Mouse (Mus musculus): ENCODE results near the gene Ntm. TPM values are rescaled to one million over a fixed set of nuclear protein-coding genes. Genes with fewer than 3 reads are reported as not detected.

The Ntm gene
- polyA plus RNA-seq, 1 experiment from 2014 or later, result 20.7 TPM

GRCm38 (mm10) chr9:29407954-29408353 is 555.0 kb downstream of the Ntm start:
- Histone ChIP-seq H3K4me3 (no peak overlapping the region), H3K9me3 (no peaks in the 10 kb centered on the region), H3K27ac (no peak overlapping the region), H3K36me3 (no peaks in the 10 kb centered on the region), H3K27me3 (ENCODE audit: insufficient read depth, poor library complexity, severe bottlenecking) (peaks cover 24% of the 10 kb centered on the region), H3K4me1 (peaks cover 8% of the 10 kb centered on the region; the same call in 1 of the 2 replicates)
- DNase-seq (ENCODE audit: low spot score), result no peak

- 95% methylated on average over 2 of the region's 2 CpGs for WGBS
- peaks cover 16% of the 10 kb centered on the region for H3K27me3 ChIP-seq (ENCODE audit: insufficient read depth, poor library complexity, severe bottlenecking)
- DNase-seq (ENCODE audit: low spot score), result no peak
These were observed 556.0 kb downstream of the Ntm start for GRCm38 (mm10) chr9:29406973-29407372.

GRCm38 (mm10) chr9:29406046-29406445 is 556.9 kb downstream of the Ntm start:
- H3K27me3 ChIP-seq (ENCODE audit: insufficient read depth, poor library complexity, severe bottlenecking), result peaks cover 14% of the 10 kb centered on the region
- WGBS, result 83% methylated on average over 1 of the region's 1 CpGs
- H3K27ac ChIP-seq, result no peak overlapping the region
- DNase-seq (ENCODE audit: low spot score), result no peak
- H3K4me3 ChIP-seq, result no peak overlapping the region
- peaks cover 5% of the 10 kb centered on the region; the same call in 1 of the 2 replicates for H3K4me1 ChIP-seq
- no peaks in the 10 kb centered on the region for H3K36me3 ChIP-seq
- no peaks in the 10 kb centered on the region for H3K9me3 ChIP-seq

More at GRCm38 (mm10) chr9:29406973-29407372, 556.0 kb downstream of the Ntm start:
- Histone ChIP-seq H3K36me3 (no peaks in the 10 kb centered on the region), H3K4me1 (peaks cover 4% of the 10 kb centered on the region; the same call in 1 of the 2 replicates), H3K27ac (no peak overlapping the region), H3K4me3 (no peak overlapping the region), H3K9me3 (no peaks in the 10 kb centered on the region)

- 80% methylated on average over 8 of the region's 8 CpGs for WGBS
- Histone ChIP-seq H3K4me3 (no peak overlapping the region), H3K27me3 (ENCODE audit: insufficient read depth, poor library complexity, severe bottlenecking) (no peaks in the 10 kb centered on the region), H3K9me3 (no peaks in the 10 kb centered on the region), H3K27ac (no peak overlapping the region), H3K4me1 (peaks cover 16% of the 10 kb centered on the region), H3K36me3 (no peaks in the 10 kb centered on the region)
- peak; percentile 30 for DNase-seq (ENCODE audit: low spot score)
These were observed 562.8 kb downstream of the Ntm start for GRCm38 (mm10) chr9:29400151-29400550.

GRCm38 (mm10) chr9:29396101-29396500 is 566.8 kb downstream of the Ntm start:
- no peaks in the 10 kb centered on the region for H3K36me3 ChIP-seq
- H3K4me3 ChIP-seq, result no peak overlapping the region
- WGBS, result 53% methylated on average over 5 of the region's 5 CpGs
- no peaks in the 10 kb centered on the region for H3K27me3 ChIP-seq (ENCODE audit: insufficient read depth, poor library complexity, severe bottlenecking)
- peaks cover 24% of the 10 kb centered on the region for H3K4me1 ChIP-seq
- peak; percentile 51 for DNase-seq (ENCODE audit: low spot score)
- H3K9me3 ChIP-seq, result no peaks in the 10 kb centered on the region
- H3K27ac ChIP-seq, result no peak overlapping the region

GRCm38 (mm10) chr9:29393136-29393535 is 569.8 kb downstream of the Ntm start:
- H3K4me3 ChIP-seq, result no peak overlapping the region
- H3K9me3 ChIP-seq, result no peaks in the 10 kb centered on the region
- 87% methylated on average over 4 of the region's 4 CpGs for WGBS
- peak; percentile 36 for DNase-seq (ENCODE audit: low spot score)
- H3K27ac ChIP-seq, result no peak overlapping the region
- H3K27me3 ChIP-seq (ENCODE audit: insufficient read depth, poor library complexity, severe bottlenecking), result no peaks in the 10 kb centered on the region
- H3K36me3 ChIP-seq, result no peaks in the 10 kb centered on the region
- H3K4me1 ChIP-seq, result peaks cover 40% of the 10 kb centered on the region

GRCm38 (mm10) chr9:29390796-29391517 is 572.0 kb downstream of the Ntm start:
- DNase-seq (ENCODE audit: low spot score), result no peak
- H3K4me1 ChIP-seq, result peaks cover 34% of the 10 kb centered on the region
- H3K27me3 ChIP-seq (ENCODE audit: insufficient read depth, poor library complexity, severe bottlenecking), result no peaks in the 10 kb centered on the region
- no peaks in the 10 kb centered on the region for H3K9me3 ChIP-seq
- H3K4me3 ChIP-seq, result no peak overlapping the region
- H3K27ac ChIP-seq, result peak overlapping the region; percentile 56; the same call in 1 of the 2 replicates
- WGBS, result 59% methylated on average over 11 of the region's 11 CpGs
- H3K36me3 ChIP-seq, result no peaks in the 10 kb centered on the region

- Histone ChIP-seq H3K27me3 (ENCODE audit: insufficient read depth, poor library complexity, severe bottlenecking) (no peaks in the 10 kb centered on the region), H3K4me3 (no peak overlapping the region), H3K36me3 (no peaks in the 10 kb centered on the region), H3K9me3 (no peaks in the 10 kb centered on the region), H3K4me1 (peaks cover 28% of the 10 kb centered on the region), H3K27ac (no peak overlapping the region)
- WGBS, result 71% methylated on average over 7 of the region's 7 CpGs
- no peak for DNase-seq (ENCODE audit: low spot score)
These were observed 573.7 kb downstream of the Ntm start for GRCm38 (mm10) chr9:29389224-29389623.

GRCm38 (mm10) chr9:29387136-29387535 is 575.8 kb downstream of the Ntm start:
- H3K4me1 ChIP-seq, result peaks cover 26% of the 10 kb centered on the region
- no peak overlapping the region for H3K4me3 ChIP-seq
- DNase-seq (ENCODE audit: low spot score), result no peak
- H3K9me3 ChIP-seq, result no peaks in the 10 kb centered on the region
- WGBS, result 83% methylated on average over 4 of the region's 4 CpGs
- no peaks in the 10 kb centered on the region for H3K36me3 ChIP-seq
- H3K27me3 ChIP-seq (ENCODE audit: insufficient read depth, poor library complexity, severe bottlenecking), result no peaks in the 10 kb centered on the region
- H3K27ac ChIP-seq, result no peak overlapping the region

GRCm38 (mm10) chr9:29377172-29378002 is 585.6 kb downstream of the Ntm start:
- Histone ChIP-seq H3K36me3 (no peaks in the 10 kb centered on the region), H3K27me3 (ENCODE audit: insufficient read depth, poor library complexity, severe bottlenecking) (no peaks in the 10 kb centered on the region), H3K9me3 (no peaks in the 10 kb centered on the region), H3K27ac (no peak overlapping the region), H3K4me1 (0 out of 2 replicates have a peak, but pooled peaks cover 10% of the 10 kb centered on the region), H3K4me3 (no peak overlapping the region)
- 78% methylated on average over 12 of the region's 12 CpGs for WGBS
- DNase-seq (ENCODE audit: low spot score), result no peak

- no peak for DNase-seq (ENCODE audit: low spot score)
- Histone ChIP-seq H3K27ac (no peak overlapping the region), H3K4me3 (no peak overlapping the region), H3K9me3 (no peaks in the 10 kb centered on the region), H3K36me3 (no peaks in the 10 kb centered on the region), H3K4me1 (peaks cover 7% of the 10 kb centered on the region; the same call in 1 of the 2 replicates), H3K27me3 (ENCODE audit: insufficient read depth, poor library complexity, severe bottlenecking) (no peaks in the 10 kb centered on the region)
- 90% methylated on average over 3 of the region's 3 CpGs for WGBS
These were observed 591.6 kb downstream of the Ntm start for GRCm38 (mm10) chr9:29371341-29371740.

GRCm38 (mm10) chr9:29369621-29370020 is 593.3 kb downstream of the Ntm start:
- Histone ChIP-seq H3K27ac (no peak overlapping the region), H3K27me3 (ENCODE audit: insufficient read depth, poor library complexity, severe bottlenecking) (no peaks in the 10 kb centered on the region), H3K4me1 (peaks cover 10% of the 10 kb centered on the region), H3K9me3 (no peaks in the 10 kb centered on the region), H3K4me3 (no peak overlapping the region), H3K36me3 (no peaks in the 10 kb centered on the region)
- no peak for DNase-seq (ENCODE audit: low spot score)
- 79% methylated on average over 3 of the region's 3 CpGs for WGBS

GRCm38 (mm10) chr9:29368291-29368690 is 594.6 kb downstream of the Ntm start:
- no peak for DNase-seq (ENCODE audit: low spot score)
- H3K27me3 ChIP-seq (ENCODE audit: insufficient read depth, poor library complexity, severe bottlenecking), result no peaks in the 10 kb centered on the region
- H3K36me3 ChIP-seq, result no peaks in the 10 kb centered on the region
- no peak overlapping the region for H3K27ac ChIP-seq
- no peaks in the 10 kb centered on the region for H3K9me3 ChIP-seq
- peaks cover 15% of the 10 kb centered on the region for H3K4me1 ChIP-seq
- no peak overlapping the region for H3K4me3 ChIP-seq
- WGBS, result 74% methylated on average over 3 of the region's 3 CpGs

Measured in heart, embryonic 10.5 days (tissue).